ENCODE assay signal across 17 mouse cellular contexts in genomic region chr17:50565376-50566123, GRCm38 (mm10). TPM values are rescaled to one million over a fixed set of nuclear protein-coding genes. Genes with fewer than 3 reads are reported as not detected.
DNase-seq lines count a peak whose midpoint lies in the region; ATAC-seq and TF ChIP-seq lines count a peak whose summit lies in the region.
"Had no signal": no experiment of that assay in that cellular context is flagged by ENCODE, and none has a peak within 500 bp of the region (broad histone marks: within the 10 kb centered on the region; RNA-seq: fewer than 3 reads in every experiment).

No protein-coding gene starts in this region.

- TF ChIP-seq CTCF in kidney, postnatal 0 days (IDR thresholded peaks at IDR 0.05; ENCODE audit: low read depth) = no peak

- 40% methylated on average over 8 of the region's 8 CpGs for WGBS in kidney, postnatal 0 days
- 28% methylated on average over 8 of the region's 8 CpGs for WGBS in limb, embryonic 11.5 days
- WGBS in intestine, embryonic 16.5 days = 49% methylated on average over 8 of the region's 8 CpGs

- peak; percentile 33 for DNase-seq in cerebellum, adult 9-11 months
- no peak for DNase-seq in cerebellum, adult 8-10 months
- peak; percentile 22 for DNase-seq in kidney, postnatal 0 days (ENCODE audit: low spot score)
- no peak for DNase-seq in kidney, postnatal 25 days
- DNase-seq in brain, adult 2 months (ENCODE audit: low read depth, low spot score) = peak; percentile 50
- DNase-seq in limb, embryonic 11.5 days (ENCODE audit: low spot score) = peak; percentile 41
- DNase-seq: adrenal gland, postnatal 36 days; heart, postnatal 4 days; kidney, adult 9 months; layer of hippocampus, adult 9-11 months; thymus, adult 2 months had no signal

- no peak overlapping the region for H3K4me2 ChIP-seq in kidney, postnatal 0 days (ENCODE audit: low read length)
- H3K4me2 ChIP-seq in limb, embryonic 11.5 days (ENCODE audit: low read depth, severe bottlenecking) = no peak overlapping the region
- no peak overlapping the region for H3K4me2 ChIP-seq in intestine, embryonic 16.5 days (ENCODE audit: low read depth, low read length)
- H3K4me2 ChIP-seq: limb, embryonic 15.5 days had no signal

- no peaks in the 10 kb centered on the region for H3K9me3 ChIP-seq in kidney, postnatal 0 days (replicated peaks; ENCODE audit: low read length)
- H3K9me3 ChIP-seq in limb, embryonic 11.5 days (ENCODE audit: control insufficient read depth, low read length) = no peaks in the 10 kb centered on the region
- H3K9me3 ChIP-seq in intestine, embryonic 16.5 days (ENCODE audit: control insufficient read depth, low read length) = no peaks in the 10 kb centered on the region
- H3K9me3 ChIP-seq: limb, embryonic 15.5 days had no signal

- no peaks in the 10 kb centered on the region for H3K27me3 ChIP-seq in kidney, postnatal 0 days (ENCODE audit: insufficient read depth, low read length)
- H3K27me3 ChIP-seq in limb, embryonic 11.5 days (ENCODE audit: control insufficient read depth, insufficient read depth, low read length) = no peaks in the 10 kb centered on the region
- H3K27me3 ChIP-seq in intestine, embryonic 16.5 days (replicated peaks; ENCODE audit: control insufficient read depth, insufficient read depth, low read length) = no peaks in the 10 kb centered on the region
- H3K27me3 ChIP-seq: limb, embryonic 15.5 days had no signal

- no peak overlapping the region for H3K9ac ChIP-seq in kidney, postnatal 0 days (ENCODE audit: low read depth, low read length)
- H3K9ac ChIP-seq in limb, embryonic 11.5 days (ENCODE audit: low read length) = no peak overlapping the region
- no peak overlapping the region for H3K9ac ChIP-seq in intestine, embryonic 16.5 days (ENCODE audit: low read depth, low read length)
- H3K9ac ChIP-seq: limb, embryonic 15.5 days had no signal

- 0 out of 2 replicates have a peak, but pooled peaks cover 3% of the 10 kb centered on the region for H3K4me1 ChIP-seq in kidney, postnatal 0 days (replicated peaks; ENCODE audit: insufficient read depth, low read length)
- no peaks in the 10 kb centered on the region for H3K4me1 ChIP-seq in limb, embryonic 11.5 days (ENCODE audit: control insufficient read depth, insufficient read depth, low read length)
- peaks cover 4% of the 10 kb centered on the region; the same call in 1 of the 2 replicates for H3K4me1 ChIP-seq in intestine, embryonic 16.5 days (ENCODE audit: control insufficient read depth, insufficient read depth, low read length)

- no peak overlapping the region for H3K4me3 ChIP-seq in kidney, postnatal 0 days (replicated peaks; ENCODE audit: low read depth, low read length)
- no peak overlapping the region for H3K4me3 ChIP-seq in limb, embryonic 11.5 days (ENCODE audit: low read depth, low read length)
- no peak overlapping the region for H3K4me3 ChIP-seq in intestine, embryonic 16.5 days (ENCODE audit: low read length)
- H3K4me3 ChIP-seq: erythroblast, embryonic 14.5 days; limb, embryonic 15.5 days had no signal

- no peaks in the 10 kb centered on the region for H3K36me3 ChIP-seq in kidney, postnatal 0 days (ENCODE audit: insufficient read depth, low read length)
- H3K36me3 ChIP-seq in limb, embryonic 11.5 days (ENCODE audit: control insufficient read depth, insufficient read depth, low read length) = no peaks in the 10 kb centered on the region
- H3K36me3 ChIP-seq in intestine, embryonic 16.5 days (ENCODE audit: control insufficient read depth, insufficient read depth, low read length) = no peaks in the 10 kb centered on the region
- H3K36me3 ChIP-seq: limb, embryonic 15.5 days had no signal

- ATAC-seq in kidney, postnatal 0 days (replicated peaks; ENCODE audit: low FRiP score, low read depth) = no peak
- ATAC-seq in limb, embryonic 11.5 days (ENCODE audit: insufficient number of reproducible peaks, low FRiP score, low TSS enrichment, low read depth) = no peak
- no peak for ATAC-seq in intestine, embryonic 16.5 days
- no peak for ATAC-seq in erythroid progenitor cell, adult 5-6 weeks (replicated peaks; ENCODE audit: low FRiP score, poor library complexity, severe bottlenecking)
- ATAC-seq: lung, postnatal 0 days; midbrain, embryonic 16.5 days had no signal

- H3K27ac ChIP-seq in kidney, postnatal 0 days = no peak overlapping the region
- H3K27ac ChIP-seq in limb, embryonic 11.5 days (replicated peaks; ENCODE audit: low read depth, low read length) = no peak overlapping the region
- H3K27ac ChIP-seq in intestine, embryonic 16.5 days (ENCODE audit: low read length) = no peak overlapping the region
- H3K27ac ChIP-seq: limb, embryonic 15.5 days had no signal

RNA-seq across cellular contexts. Expression of gene Plcl2, which starts 56.3 kb away (rescaled TPM):
- 2.0 and 2.7 TPM in 2 replicates for polyA plus RNA-seq in kidney, postnatal 0 days (2015; fragmentation: Nextera tagmentation; extraction: Ambion mirVana)
- 5.3 and 5.8 TPM in 2 replicates for polyA plus RNA-seq in limb, embryonic 11.5 days (2014; fragmentation: Nextera tagmentation; extraction: Ambion mirVana)
- 4.0 TPM in 2 replicates for polyA plus RNA-seq in intestine, embryonic 16.5 days (2015; fragmentation: Nextera tagmentation; extraction: Ambion mirVana)
- 145 and 168 TPM in 2 replicates for total RNA-seq in erythroid progenitor cell, adult 5-6 weeks (2015; ENCODE audit: low replicate concordance)
- total RNA-seq in erythroid progenitor cell, adult 5-6 weeks (2017; ENCODE audit: low replicate concordance) = 165 and 173 TPM in 2 replicates

Comparison
In these comparisons a context has a peak if more than half of its experiments do, and no peak if none do; other contexts are left out.
1. DNase-seq: peak in cerebellum, adult 9-11 months (single experiment), kidney, postnatal 0 days (single experiment), brain, adult 2 months (single experiment) and limb, embryonic 11.5 days (single experiment); none in cerebellum, adult 8-10 months (single experiment) and kidney, postnatal 25 days (0 of 2).